Mouse (Mus musculus): Measurements from ENCODE around the gene Ldb1. TPM values are rescaled to one million over a fixed set of nuclear protein-coding genes. Genes with fewer than 3 reads are reported as not detected.

Ldb1 gene
- polyA plus RNA-seq (2021; fragmentation: Nextera tagmentation): 5.2 and 5.9 TPM in 2 replicates
- long read RNA-seq, experiment 1, partial matches to known transcripts: 7 of 8 reads
- long read RNA-seq, experiment 1, other reads (novel, unspliced or antisense): 1 of 8 reads
- long read RNA-seq, experiment 2, partial matches to known transcripts: 5 of 10 reads
- long read RNA-seq, experiment 2, other reads (novel, unspliced or antisense): 3 of 10 reads

GRCm38 (mm10) chr19:46044993-46045695, at the start of gene Ldb1:
Gene Ldb1, minus strand, starts transcription at chr19:46045214.

GRCm38 (mm10) chr19:46075616-46076607, 30.9 kb upstream of the Ldb1 start, which contains the start of gene Nolc1:
Gene Nolc1, plus strand, starts transcription at chr19:46075863.

DNA sequence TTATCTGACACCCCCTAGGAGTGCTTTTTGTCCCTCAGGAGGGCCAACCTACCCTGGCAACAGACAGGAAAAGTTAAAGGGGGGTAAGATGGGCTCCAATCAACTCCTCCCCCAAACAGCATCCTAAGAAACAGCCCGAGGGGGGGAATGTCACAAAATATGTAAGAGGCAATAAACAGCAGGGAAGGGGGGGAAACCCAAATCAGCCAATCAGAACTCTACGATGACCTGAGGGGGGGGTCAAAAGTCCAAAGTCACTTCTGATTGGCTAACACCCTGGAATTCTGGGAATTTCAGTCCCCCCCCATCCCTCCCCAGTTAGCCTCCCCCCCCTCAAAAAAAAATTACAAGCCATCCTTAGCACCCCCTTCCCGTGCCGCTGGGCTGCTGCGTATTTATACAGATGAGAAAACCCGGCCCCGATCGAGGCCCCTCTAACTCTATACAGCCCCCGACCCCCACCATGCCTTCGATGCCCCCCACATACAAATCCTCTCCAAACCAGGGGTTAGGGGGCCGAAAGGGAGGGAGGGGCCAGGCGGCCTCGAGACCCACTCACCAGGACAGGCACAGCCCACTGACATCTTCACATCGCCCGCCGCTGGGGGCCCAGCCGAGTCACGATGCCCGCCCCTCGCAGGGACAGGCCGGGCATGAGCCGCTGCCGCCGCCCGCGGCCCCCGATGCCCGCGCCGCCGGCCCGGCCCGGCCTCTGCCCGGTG, 582 bp downstream of the Ldb1 start, which contains the start of gene Pprc1:
TSS of gene Pprc1 (plus strand) at position 616 of the 722 bp plus-strand sequence.

DNA sequence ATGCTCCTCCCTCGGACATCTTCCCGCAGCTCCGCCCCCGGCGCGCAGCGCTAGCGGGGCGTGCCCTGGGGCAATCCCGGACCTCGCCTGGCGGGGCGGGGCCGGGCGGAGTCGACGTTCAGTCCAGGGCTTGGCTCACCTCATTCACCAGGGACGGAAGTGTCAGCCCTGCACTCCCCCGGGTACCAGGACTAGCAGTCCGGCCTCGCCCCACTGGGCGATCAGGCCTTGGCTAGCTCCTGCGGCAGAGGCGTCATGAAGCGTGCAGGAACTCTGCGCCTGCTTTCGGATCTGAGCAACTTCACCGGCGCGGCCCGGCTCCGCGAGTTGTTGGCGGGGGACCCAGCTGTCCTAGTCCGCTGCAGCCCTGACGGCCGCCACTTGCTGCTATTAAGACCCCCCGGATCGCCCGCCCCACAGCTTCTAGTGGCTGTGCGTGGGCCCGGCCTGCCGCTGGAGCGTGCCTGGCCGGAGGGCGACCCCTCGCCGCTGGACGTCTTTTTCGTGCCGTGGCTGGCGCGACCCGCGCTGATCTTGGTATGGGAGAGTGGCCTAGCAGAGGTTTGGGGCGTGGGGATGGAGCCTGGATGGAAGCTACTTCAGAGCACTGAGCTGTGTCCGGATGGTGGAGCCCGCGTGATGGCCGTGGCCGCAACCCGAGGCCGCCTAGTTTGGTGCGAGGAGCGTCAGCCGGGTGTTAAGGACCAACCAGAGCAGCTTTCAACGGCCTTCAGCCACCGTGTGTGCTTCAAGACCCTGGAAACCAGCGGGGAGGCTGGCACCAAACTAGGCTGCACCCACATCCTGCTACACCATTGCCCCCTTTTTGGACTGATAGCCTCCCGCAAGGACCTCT, 41.4 kb downstream of the Ldb1 start, which contains the start of gene Hps6:
TSS of gene Hps6 (plus strand) at position 138 of the 856 bp plus-strand sequence.

GRCm38 (mm10) chr19:45997785-45998693, 47.0 kb downstream of the Ldb1 start, which contains the start of gene Armh3:
Gene Armh3, minus strand, starts transcription at chr19:45998488.

Other genes starting within 250 kb of the Ldb1 start
- gene Kcnip2, start 229.2 kb downstream of the Ldb1 start, polyA plus RNA-seq (2021; fragmentation: Nextera tagmentation): 35.9 and 38.2 TPM in 2 replicates
- 7.1 and 8.1 TPM in 2 replicates for gene Armh3, start 46.7 kb downstream of the Ldb1 start, polyA plus RNA-seq (2021; fragmentation: Nextera tagmentation)
- gene Hps6, start 41.7 kb downstream of the Ldb1 start, polyA plus RNA-seq (2021; fragmentation: Nextera tagmentation): 6.0 and 6.3 TPM in 2 replicates
- 5.6 and 6.1 TPM in 2 replicates for gene Pprc1, start 328 bp downstream of the Ldb1 start, polyA plus RNA-seq (2021; fragmentation: Nextera tagmentation)
- 50.3 and 59.5 TPM in 2 replicates for gene Nolc1, start 30.6 kb upstream of the Ldb1 start, polyA plus RNA-seq (2021; fragmentation: Nextera tagmentation)
- gene Elovl3, start 86.7 kb upstream of the Ldb1 start, polyA plus RNA-seq (2021; fragmentation: Nextera tagmentation): not detected in 2 replicates
- not detected in 2 replicates for gene Pitx3, start 103.1 kb upstream of the Ldb1 start, polyA plus RNA-seq (2021; fragmentation: Nextera tagmentation)
- 36.0 and 39.2 TPM in 2 replicates for gene Gbf1, start 107.3 kb upstream of the Ldb1 start, polyA plus RNA-seq (2021; fragmentation: Nextera tagmentation)

Data from layer of hippocampus, adult 6 months (tissue).